Mouse (Mus musculus): ENCODE results near the gene Eps15l1. TPM values are rescaled to one million over a fixed set of nuclear protein-coding genes. Genes with fewer than 3 reads are reported as not detected.

Eps15l1 gene
- polyA plus RNA-seq, 1 experiment = 91.4 TPM

DNA sequence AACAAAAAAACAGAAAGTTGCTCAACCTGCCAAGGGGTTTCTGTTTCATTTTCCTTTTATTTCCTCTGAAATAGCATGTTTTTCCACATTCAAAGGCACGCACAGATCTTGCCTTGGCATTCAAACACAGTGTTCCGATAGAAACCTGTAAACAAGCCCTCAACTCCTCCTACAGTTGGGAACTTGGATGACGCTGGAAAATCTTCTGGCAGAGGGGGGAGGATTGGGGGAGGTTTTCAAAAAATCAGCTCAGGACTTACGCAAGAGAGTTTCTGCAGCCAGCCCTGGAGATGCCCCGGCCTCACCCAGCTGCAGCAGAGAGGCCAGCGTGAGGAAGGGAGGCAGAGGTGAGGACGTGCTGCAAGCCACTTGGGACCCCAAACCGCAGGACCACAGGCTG, 117.6 kb downstream of the Eps15l1 start:
- H3K4me3 ChIP-seq (ENCODE audit: control insufficient read depth, insufficient read depth, low read length) = 0 out of 2 replicates have a peak overlapping the region, but pooled peaks have one; percentile 5
- H3K4me1 ChIP-seq (replicated peaks; ENCODE audit: control insufficient read depth, insufficient read depth, low read length) = peaks cover 10% of the 10 kb centered on the region
- TF ChIP-seq CTCF (IDR thresholded peaks at IDR 0.05; ENCODE audit: borderline replicate concordance, control insufficient read depth, extremely low read depth, insufficient read depth, low read length, poor library complexity) (no peak), POLR2A (IDR thresholded peaks at IDR 0.05; ENCODE audit: control insufficient read depth, extremely low read depth, insufficient read depth, low read length, poor library complexity) (no peak)
- no peak overlapping the region for H3K27ac ChIP-seq (ENCODE audit: control insufficient read depth, insufficient read depth, low read length)
- WGBS = 5% methylated on average over 8 of the region's 8 CpGs
- H3K36me3 ChIP-seq (ENCODE audit: control insufficient read depth, insufficient read depth, low read length) = no peaks in the 10 kb centered on the region
- H3K27me3 ChIP-seq (ENCODE audit: control insufficient read depth, insufficient read depth, low read length) = no peaks in the 10 kb centered on the region
- DNase-seq = no peak

DNA sequence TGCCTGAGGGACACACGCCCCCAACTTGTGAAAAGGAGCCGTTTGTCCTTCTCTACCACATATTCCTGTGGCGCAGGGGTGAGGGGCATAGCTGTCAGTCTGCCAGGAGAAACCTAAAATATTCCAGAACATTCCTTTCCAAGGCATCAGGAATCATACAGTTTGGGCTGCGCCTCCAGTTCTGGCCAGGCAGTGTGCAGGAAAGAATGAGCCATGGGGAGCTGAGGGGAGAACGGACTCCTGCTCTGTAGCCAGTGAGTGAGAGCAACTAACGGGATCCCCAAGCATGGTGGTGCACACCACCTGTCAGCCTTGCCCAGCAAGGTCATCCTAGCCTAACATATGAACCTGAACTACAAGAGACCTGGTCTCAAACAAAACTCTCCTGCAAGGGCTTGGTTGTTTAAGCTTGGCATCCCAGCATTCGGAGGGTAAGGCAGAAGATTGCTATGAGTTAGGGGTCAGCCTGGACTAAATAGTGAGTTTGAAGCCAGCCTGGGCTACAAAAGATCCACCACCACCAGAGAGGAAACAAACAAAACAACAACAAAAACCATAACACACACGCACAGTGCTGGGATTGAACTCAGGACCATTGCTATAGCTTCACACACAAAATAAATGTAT, 118.2 kb downstream of the Eps15l1 start:
- H3K36me3 ChIP-seq (ENCODE audit: control insufficient read depth, insufficient read depth, low read length) = no peaks in the 10 kb centered on the region
- no peak overlapping the region for H3K4me3 ChIP-seq (ENCODE audit: control insufficient read depth, insufficient read depth, low read length)
- peak overlapping the region; percentile 23; the same call in 1 of the 2 replicates for H3K27ac ChIP-seq (ENCODE audit: control insufficient read depth, insufficient read depth, low read length)
- no peaks in the 10 kb centered on the region for H3K27me3 ChIP-seq (ENCODE audit: control insufficient read depth, insufficient read depth, low read length)
- no peak for DNase-seq
- WGBS = 64% methylated on average over 8 of the region's 8 CpGs
- TF ChIP-seq CTCF (IDR thresholded peaks at IDR 0.05; ENCODE audit: borderline replicate concordance, control insufficient read depth, extremely low read depth, insufficient read depth, low read length, poor library complexity) (no peak), POLR2A (IDR thresholded peaks at IDR 0.05; ENCODE audit: control insufficient read depth, extremely low read depth, insufficient read depth, low read length, poor library complexity) (no peak)
- H3K4me1 ChIP-seq (replicated peaks; ENCODE audit: control insufficient read depth, insufficient read depth, low read length) = peaks cover 10% of the 10 kb centered on the region

DNA sequence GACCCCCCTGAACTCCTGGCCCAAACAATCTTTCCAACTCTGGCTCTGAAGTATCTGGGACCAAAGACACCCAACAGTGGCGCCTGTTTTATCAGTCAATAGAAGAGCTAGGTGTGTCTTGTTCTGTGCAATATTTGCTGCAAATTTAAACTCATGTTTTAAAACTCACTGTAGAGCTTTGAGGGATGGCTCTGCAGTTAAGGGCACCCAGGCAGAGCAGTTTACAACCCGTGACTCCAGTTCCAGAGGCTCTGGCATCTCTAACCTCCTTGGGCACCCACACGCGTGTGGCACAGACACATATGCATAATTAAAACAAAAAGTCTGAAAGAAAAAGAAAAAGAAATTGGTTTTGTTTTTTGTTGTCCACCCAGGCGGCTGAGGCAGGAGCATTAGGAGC, 119.8 kb downstream of the Eps15l1 start:
- TF ChIP-seq CTCF (IDR thresholded peaks at IDR 0.05; ENCODE audit: borderline replicate concordance, control insufficient read depth, extremely low read depth, insufficient read depth, low read length, poor library complexity) (no peak), POLR2A (IDR thresholded peaks at IDR 0.05; ENCODE audit: control insufficient read depth, extremely low read depth, insufficient read depth, low read length, poor library complexity) (no peak)
- WGBS = 96% methylated on average over 5 of the region's 5 CpGs
- Histone ChIP-seq H3K36me3 (ENCODE audit: control insufficient read depth, insufficient read depth, low read length) (no peaks in the 10 kb centered on the region), H3K27me3 (ENCODE audit: control insufficient read depth, insufficient read depth, low read length) (no peaks in the 10 kb centered on the region), H3K4me1 (replicated peaks; ENCODE audit: control insufficient read depth, insufficient read depth, low read length) (peaks cover 10% of the 10 kb centered on the region), H3K27ac (ENCODE audit: control insufficient read depth, insufficient read depth, low read length) (no peak overlapping the region), H3K4me3 (ENCODE audit: control insufficient read depth, insufficient read depth, low read length) (no peak overlapping the region)
- DNase-seq = no peak

DNA sequence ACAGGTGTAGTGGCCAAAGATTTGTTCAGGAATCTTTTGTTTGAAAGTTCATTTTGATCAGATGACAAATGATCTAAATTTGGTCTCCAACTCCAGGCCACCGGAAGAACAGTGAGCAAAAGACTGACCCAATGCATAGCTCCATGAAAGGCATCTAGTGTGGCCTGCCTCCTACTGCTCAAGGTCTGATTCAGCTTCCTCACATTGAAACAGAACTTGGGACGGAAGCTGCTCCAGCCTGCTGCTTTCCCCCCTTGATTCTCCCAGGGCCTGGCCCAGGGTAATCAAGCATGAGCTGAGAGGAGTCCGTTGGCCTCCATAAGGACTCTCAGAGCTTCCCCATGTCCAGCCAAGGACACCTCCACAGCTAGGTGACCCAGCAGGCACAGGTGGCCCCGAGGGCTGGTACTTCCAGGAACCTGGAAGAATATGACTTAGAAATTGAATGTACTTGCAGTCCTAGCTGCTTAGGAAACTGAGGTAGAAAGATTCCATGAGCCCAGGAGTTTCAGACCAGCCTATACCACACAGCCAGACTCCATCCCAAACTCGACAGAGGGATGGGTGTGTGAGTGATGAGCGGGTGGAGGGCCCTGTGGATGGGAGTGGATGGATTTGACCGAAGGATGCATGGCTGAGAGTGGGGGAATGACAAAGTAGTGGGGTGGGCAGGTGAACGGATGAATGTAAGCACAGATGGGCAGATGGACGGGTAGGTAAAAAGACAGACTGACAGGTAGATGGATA, 120.4 kb downstream of the Eps15l1 start:
- WGBS = 98% methylated on average over 9 of the region's 9 CpGs
- H3K36me3 ChIP-seq (ENCODE audit: control insufficient read depth, insufficient read depth, low read length) = no peaks in the 10 kb centered on the region
- TF ChIP-seq CTCF (IDR thresholded peaks at IDR 0.05; ENCODE audit: borderline replicate concordance, control insufficient read depth, extremely low read depth, insufficient read depth, low read length, poor library complexity) (no peak), POLR2A (IDR thresholded peaks at IDR 0.05; ENCODE audit: control insufficient read depth, extremely low read depth, insufficient read depth, low read length, poor library complexity) (no peak)
- H3K4me1 ChIP-seq (replicated peaks; ENCODE audit: control insufficient read depth, insufficient read depth, low read length) = peaks cover 13% of the 10 kb centered on the region
- no peak overlapping the region for H3K4me3 ChIP-seq (ENCODE audit: control insufficient read depth, insufficient read depth, low read length)
- H3K27ac ChIP-seq (ENCODE audit: control insufficient read depth, insufficient read depth, low read length) = no peak overlapping the region
- H3K27me3 ChIP-seq (ENCODE audit: control insufficient read depth, insufficient read depth, low read length) = no peaks in the 10 kb centered on the region
- no peak for DNase-seq

DNA sequence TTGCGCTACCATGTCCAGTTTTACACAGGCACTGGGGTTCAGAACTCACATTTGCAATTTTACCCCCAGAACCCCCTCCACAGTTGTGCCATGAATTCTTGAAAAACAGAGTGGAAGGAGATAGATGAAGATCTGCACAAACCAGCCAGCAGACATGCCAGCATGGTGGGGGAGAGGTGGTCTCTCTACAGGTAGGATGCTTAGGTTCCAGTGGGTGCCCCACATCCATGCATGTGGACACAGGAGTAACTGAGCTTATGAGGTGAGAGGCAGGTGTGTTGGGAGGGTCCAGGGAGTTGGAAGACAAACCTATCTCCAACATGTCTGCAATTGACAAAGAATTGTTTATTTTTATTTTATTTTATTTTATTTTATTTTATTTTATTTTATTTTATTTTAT, 122.3 kb downstream of the Eps15l1 start:
- H3K27me3 ChIP-seq (ENCODE audit: control insufficient read depth, insufficient read depth, low read length) = no peaks in the 10 kb centered on the region
- no peak for DNase-seq
- H3K4me1 ChIP-seq (replicated peaks; ENCODE audit: control insufficient read depth, insufficient read depth, low read length) = peaks cover 20% of the 10 kb centered on the region
- no peaks in the 10 kb centered on the region for H3K36me3 ChIP-seq (ENCODE audit: control insufficient read depth, insufficient read depth, low read length)
- no peak overlapping the region for H3K27ac ChIP-seq (ENCODE audit: control insufficient read depth, insufficient read depth, low read length)
- no peak overlapping the region for H3K4me3 ChIP-seq (ENCODE audit: control insufficient read depth, insufficient read depth, low read length)
- TF ChIP-seq CTCF (IDR thresholded peaks at IDR 0.05; ENCODE audit: borderline replicate concordance, control insufficient read depth, extremely low read depth, insufficient read depth, low read length, poor library complexity) (no peak), POLR2A (IDR thresholded peaks at IDR 0.05; ENCODE audit: control insufficient read depth, extremely low read depth, insufficient read depth, low read length, poor library complexity) (no peak)
- 100% methylated on average over 1 of the region's 1 CpGs for WGBS

DNA sequence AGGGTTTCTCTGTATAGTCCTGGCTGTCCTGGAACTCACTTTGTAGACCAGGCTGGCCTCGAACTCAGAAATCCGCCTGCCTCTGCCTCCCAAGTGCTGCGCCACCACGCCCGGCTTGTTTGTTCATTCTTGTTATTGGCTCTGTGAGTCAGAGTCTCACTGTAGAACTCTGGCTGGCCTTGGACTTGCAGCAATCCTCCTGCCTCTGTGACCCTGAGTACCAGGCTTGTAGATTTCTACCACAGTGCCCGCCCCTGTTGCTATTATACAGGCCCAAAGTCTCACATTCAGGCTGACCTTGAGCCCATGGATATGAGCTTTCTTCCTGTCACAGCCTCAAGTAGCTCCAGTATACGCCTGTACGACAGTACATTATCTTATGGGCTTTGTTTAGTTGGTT, 124.7 kb downstream of the Eps15l1 start:
- no peaks in the 10 kb centered on the region for H3K27me3 ChIP-seq (ENCODE audit: control insufficient read depth, insufficient read depth, low read length)
- H3K4me3 ChIP-seq (ENCODE audit: control insufficient read depth, insufficient read depth, low read length) = no peak overlapping the region
- no peak overlapping the region for H3K27ac ChIP-seq (ENCODE audit: control insufficient read depth, insufficient read depth, low read length)
- WGBS = 98% methylated on average over 8 of the region's 8 CpGs
- TF ChIP-seq CTCF (IDR thresholded peaks at IDR 0.05; ENCODE audit: borderline replicate concordance, control insufficient read depth, extremely low read depth, insufficient read depth, low read length, poor library complexity) = no peak
- TF ChIP-seq POLR2A (IDR thresholded peaks at IDR 0.05; ENCODE audit: control insufficient read depth, extremely low read depth, insufficient read depth, low read length, poor library complexity) = no peak
- H3K4me1 ChIP-seq (replicated peaks; ENCODE audit: control insufficient read depth, insufficient read depth, low read length) = peaks cover 12% of the 10 kb centered on the region
- no peak for DNase-seq
- no peaks in the 10 kb centered on the region for H3K36me3 ChIP-seq (ENCODE audit: control insufficient read depth, insufficient read depth, low read length)
